Mouse (Mus musculus) heart, embryonic 16.5 days (tissue): Measurements from ENCODE around the gene Slc35b1. TPM values are rescaled to one million over a fixed set of nuclear protein-coding genes. Genes with fewer than 3 reads are reported as not detected.

ENCODE experiments used
- ATAC-seq: fragments of 200-750 bp; cut with Nextera tagmentation; replicated peaks from 2 replicates; pipeline ENCODE4 v1.8.0; 2017; ENCODE audit warnings: moderate number of reproducible peaks; ENCODE audit not compliant: insufficient read depth, low FRiP score; ENCODE audit errors: extremely low read depth
- H3K27ac ChIP-seq: fragments of 300-500 bp; sonication (generic); 2 replicates; pipeline ENCODE4 v1.5.1; 2014; ENCODE audit warnings: mild to moderate bottlenecking, low read length, control low read depth, moderate library complexity
- H3K27me3 ChIP-seq: fragments of 300-500 bp; sonication (generic); 2 replicates; pipeline ENCODE4 v1.6.1; 2014; ENCODE audit warnings: low read length, mixed read lengths; ENCODE audit not compliant: control insufficient read depth, insufficient read depth
- H3K36me3 ChIP-seq: fragments of 300-500 bp; sonication (generic); 2 replicates; pipeline ENCODE4 v1.6.1; 2014; ENCODE audit not compliant: control insufficient read depth, insufficient read depth
- H3K4me1 ChIP-seq: fragments of 300-500 bp; sonication (generic); 2 replicates; pipeline ENCODE4 v1.6.1; 2014; ENCODE audit warnings: low read length, mixed read lengths; ENCODE audit not compliant: control insufficient read depth, insufficient read depth
- H3K4me2 ChIP-seq: fragments of 300-500 bp; sonication (generic); 2 replicates; pipeline ENCODE4 v1.6.1; 2014; ENCODE audit warnings: low read depth, mild to moderate bottlenecking, control low read depth, low read length
- H3K4me3 ChIP-seq: fragments of 300-500 bp; sonication (generic); 2 replicates; pipeline ENCODE4 v1.5.1; 2014; ENCODE audit warnings: mild to moderate bottlenecking, control low read depth, low read length
- H3K9ac ChIP-seq: fragments of 300-500 bp; sonication (generic); 2 replicates; pipeline ENCODE4 v1.6.1; 2014; ENCODE audit warnings: low read length, control low read depth
- H3K9me3 ChIP-seq: fragments of 300-500 bp; sonication (generic); replicated peaks from 2 replicates; pipeline ENCODE4 v1.6.1; 2016; ENCODE audit warnings: low read length; ENCODE audit not compliant: control insufficient read depth
- WGBS: fragments of 180-500 bp; shearing (Covaris S2); extraction: QIAGEN DNeasy Blood & Tissue Kit; methylation state at CpG from one replicate; pipeline ENCODE4 v1.1.7; 2014; 5-methylcytosine and 5-hydroxymethylcytosine counted together
- polyA plus RNA-seq: library from polyadenylated mRNA; unstranded; fragments of >200 nt; fragmentation: Nextera tagmentation; extraction: Ambion mirVana; gene quantifications from 2 replicates; pipeline ENCODE4 v1.2.1, GENCODE M21; 2015

The Slc35b1 gene
- polyA plus RNA-seq, 1 experiment from 2014 or later: 73.0 TPM

- 77% methylated on average over 2 of the region's 2 CpGs for WGBS
- Histone ChIP-seq H3K9ac (no peak overlapping the region), H3K4me1 (peaks cover 8% of the 10 kb centered on the region), H3K4me3 (no peak overlapping the region), H3K4me2 (no peak overlapping the region), H3K27me3 (no peaks in the 10 kb centered on the region), H3K27ac (no peak overlapping the region), H3K9me3 (no peaks in the 10 kb centered on the region), H3K36me3 (no peaks in the 10 kb centered on the region)
- ATAC-seq: no peak
Measured at GRCm38 (mm10) chr11:95344181-95344580, 40.3 kb upstream of the Slc35b1 start.

DNA sequence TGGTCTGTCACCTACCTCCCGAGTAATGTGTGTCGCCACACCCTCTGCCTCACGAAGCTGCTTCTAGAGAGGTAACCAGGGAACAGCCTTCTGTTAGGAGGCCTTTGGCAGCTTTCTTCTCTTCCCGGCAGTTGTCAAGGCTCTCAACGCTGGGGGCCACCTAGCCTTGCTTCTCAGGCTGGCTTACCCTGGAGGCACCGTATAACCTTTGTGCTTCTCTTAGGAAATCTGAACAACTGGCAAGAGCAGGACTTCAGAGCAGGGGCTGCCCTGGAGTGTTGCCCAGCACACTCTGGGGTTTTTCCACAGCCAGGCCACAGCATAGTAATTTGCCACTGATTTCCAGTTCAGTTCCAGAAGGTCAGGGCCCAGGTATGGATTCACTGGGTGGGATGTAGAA is 34.2 kb upstream of the Slc35b1 start:
- peaks cover 5% of the 10 kb centered on the region for H3K4me1 ChIP-seq
- 58% methylated on average over 6 of the region's 6 CpGs for WGBS
- no peaks in the 10 kb centered on the region for H3K9me3 ChIP-seq
- no peak for ATAC-seq
- no peaks in the 10 kb centered on the region for H3K36me3 ChIP-seq
- no peak overlapping the region for H3K27ac ChIP-seq
- H3K4me3 ChIP-seq: no peak overlapping the region
- H3K4me2 ChIP-seq: no peak overlapping the region
- no peak overlapping the region for H3K9ac ChIP-seq
- H3K27me3 ChIP-seq: no peaks in the 10 kb centered on the region

DNA sequence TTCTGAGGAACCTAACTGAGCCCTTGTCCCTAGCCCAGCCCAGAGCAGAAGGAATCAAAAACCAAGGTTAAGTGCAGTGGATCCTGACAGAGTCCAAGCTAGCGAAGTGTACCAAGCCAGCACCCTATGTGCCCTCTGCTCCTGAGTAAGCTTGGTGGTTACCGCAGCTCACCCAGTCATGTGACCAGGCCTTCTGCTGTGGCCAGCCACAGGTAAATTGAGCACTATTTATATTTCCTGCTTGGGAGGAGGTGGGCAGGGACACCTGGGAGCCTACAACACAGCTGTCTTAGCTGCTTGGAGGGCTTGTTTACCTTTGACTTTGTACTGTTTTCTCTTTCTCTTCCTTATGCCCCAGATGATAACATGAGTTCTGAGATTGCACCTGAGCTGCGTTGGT is 33.5 kb upstream of the Slc35b1 start:
- H3K9ac ChIP-seq: no peak overlapping the region
- H3K9me3 ChIP-seq: no peaks in the 10 kb centered on the region
- ATAC-seq: no peak
- H3K4me2 ChIP-seq: no peak overlapping the region
- no peaks in the 10 kb centered on the region for H3K27me3 ChIP-seq
- H3K36me3 ChIP-seq: no peaks in the 10 kb centered on the region
- no peak overlapping the region for H3K4me3 ChIP-seq
- H3K27ac ChIP-seq: no peak overlapping the region
- 77% methylated on average over 3 of the region's 3 CpGs for WGBS
- peaks cover 10% of the 10 kb centered on the region for H3K4me1 ChIP-seq

GRCm38 (mm10) chr11:95352686-95353085 is 31.8 kb upstream of the Slc35b1 start:
- no peaks in the 10 kb centered on the region for H3K36me3 ChIP-seq
- ATAC-seq: no peak
- 91% methylated on average over 2 of the region's 2 CpGs for WGBS
- H3K27me3 ChIP-seq: no peaks in the 10 kb centered on the region
- H3K9me3 ChIP-seq: no peaks in the 10 kb centered on the region
- no peak overlapping the region for H3K27ac ChIP-seq
- H3K4me3 ChIP-seq: no peak overlapping the region
- H3K4me1 ChIP-seq: peaks cover 22% of the 10 kb centered on the region
- no peak overlapping the region for H3K9ac ChIP-seq
- no peak overlapping the region for H3K4me2 ChIP-seq

GRCm38 (mm10) chr11:95353226-95353625 is 31.3 kb upstream of the Slc35b1 start:
- H3K36me3 ChIP-seq: no peaks in the 10 kb centered on the region
- 72% methylated on average over 9 of the region's 9 CpGs for WGBS
- H3K4me2 ChIP-seq: no peak overlapping the region
- no peaks in the 10 kb centered on the region for H3K27me3 ChIP-seq
- no peaks in the 10 kb centered on the region for H3K9me3 ChIP-seq
- no peak overlapping the region for H3K4me3 ChIP-seq
- H3K27ac ChIP-seq: no peak overlapping the region
- ATAC-seq: no peak
- peaks cover 22% of the 10 kb centered on the region for H3K4me1 ChIP-seq
- H3K9ac ChIP-seq: no peak overlapping the region

- Histone ChIP-seq H3K27ac (no peak overlapping the region), H3K36me3 (no peaks in the 10 kb centered on the region), H3K4me3 (no peak overlapping the region), H3K9me3 (no peaks in the 10 kb centered on the region), H3K4me2 (0 out of 2 replicates have a peak overlapping the region, but pooled peaks have one; percentile 0), H3K4me1 (peaks cover 22% of the 10 kb centered on the region), H3K9ac (no peak overlapping the region), H3K27me3 (no peaks in the 10 kb centered on the region)
- no peak for ATAC-seq
- WGBS: 82% methylated on average over 14 of the region's 14 CpGs
Measured at GRCm38 (mm10) chr11:95354228-95354944, 30.1 kb upstream of the Slc35b1 start.

- H3K27me3 ChIP-seq: no peaks in the 10 kb centered on the region
- H3K4me1 ChIP-seq: peaks cover 22% of the 10 kb centered on the region
- 68% methylated on average over 12 of the region's 12 CpGs for WGBS
- no peak overlapping the region for H3K9ac ChIP-seq
- H3K27ac ChIP-seq: 0 out of 2 replicates have a peak overlapping the region, but pooled peaks have one; percentile 16
- no peaks in the 10 kb centered on the region for H3K9me3 ChIP-seq
- peak overlapping the region; percentile 36 for H3K4me2 ChIP-seq
- no peak for ATAC-seq
- H3K4me3 ChIP-seq: no peak overlapping the region
- no peaks in the 10 kb centered on the region for H3K36me3 ChIP-seq
Measured at GRCm38 (mm10) chr11:95354945-95355660, 29.4 kb upstream of the Slc35b1 start.

DNA sequence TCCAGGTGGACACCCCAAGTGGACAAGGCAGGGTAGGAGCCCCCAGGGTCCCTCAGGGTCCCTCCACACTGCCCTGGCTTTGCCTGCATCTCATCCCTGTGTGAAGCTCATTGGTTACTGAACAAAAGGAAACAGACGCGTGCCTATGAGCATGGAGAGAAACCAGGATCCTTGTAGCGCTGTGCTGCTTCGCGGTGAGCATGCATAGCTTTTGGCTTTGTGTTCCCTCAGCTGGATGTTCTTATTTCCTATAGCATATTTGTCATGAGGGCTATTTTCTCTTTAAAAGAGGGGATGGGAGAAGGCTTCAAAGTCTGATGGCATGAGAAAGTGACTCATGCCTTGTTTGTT is 28.9 kb upstream of the Slc35b1 start:
- H3K4me1 ChIP-seq: peaks cover 22% of the 10 kb centered on the region
- peak overlapping the region; percentile 36 for H3K4me2 ChIP-seq
- 89% methylated on average over 5 of the region's 5 CpGs for WGBS
- no peak overlapping the region for H3K27ac ChIP-seq
- H3K27me3 ChIP-seq: no peaks in the 10 kb centered on the region
- H3K36me3 ChIP-seq: no peaks in the 10 kb centered on the region
- no peak for ATAC-seq
- H3K9me3 ChIP-seq: no peaks in the 10 kb centered on the region
- no peak overlapping the region for H3K9ac ChIP-seq
- H3K4me3 ChIP-seq: no peak overlapping the region

GRCm38 (mm10) chr11:95356039-95356438 is 28.5 kb upstream of the Slc35b1 start:
- H3K27ac ChIP-seq: 0 out of 2 replicates have a peak overlapping the region, but pooled peaks have one; percentile 11
- WGBS: 83% methylated on average over 7 of the region's 7 CpGs
- H3K4me1 ChIP-seq: peaks cover 22% of the 10 kb centered on the region
- H3K4me2 ChIP-seq: 0 out of 2 replicates have a peak overlapping the region, but pooled peaks have one; percentile 19
- no peaks in the 10 kb centered on the region for H3K36me3 ChIP-seq
- no peaks in the 10 kb centered on the region for H3K27me3 ChIP-seq
- no peaks in the 10 kb centered on the region for H3K9me3 ChIP-seq
- H3K9ac ChIP-seq: no peak overlapping the region
- ATAC-seq: no peak
- H3K4me3 ChIP-seq: no peak overlapping the region
